Mouse (Mus musculus) embryonic fibroblast, embryonic 13.5 days (primary cell): ENCODE measurements around the gene Brix1. TPM values are rescaled to one million over a fixed set of nuclear protein-coding genes. Genes with fewer than 3 reads are reported as not detected.

Source experiments
- H3K27ac ChIP-seq: 2 replicates; pipeline ENCODE4 v1.5.1; 2012; ENCODE audit warnings: low read length, control low read depth, inconsistent platforms; ENCODE audit not compliant: insufficient read depth
- H3K4me1 ChIP-seq: 2 replicates; pipeline ENCODE4 v1.6.1; 2011; ENCODE audit warnings: low read length; ENCODE audit not compliant: control insufficient read depth, insufficient read depth
- H3K4me3 ChIP-seq: 2 replicates; pipeline ENCODE4 v1.5.1; 2011; ENCODE audit warnings: mild to moderate bottlenecking, control low read depth, low read length; ENCODE audit not compliant: insufficient read depth
- CTCF ChIP-seq: IDR thresholded peaks from 2 replicates; pipeline ENCODE4 v1.5.1; 2011; ENCODE audit warnings: mild to moderate bottlenecking, control low read depth, low read length, moderate library complexity, borderline replicate concordance; ENCODE audit not compliant: insufficient read depth
- POLR2A ChIP-seq: IDR thresholded peaks from 2 replicates; pipeline ENCODE4 v1.6.1; 2011; ENCODE audit warnings: low read depth, mild to moderate bottlenecking, control low read depth, low read length, moderate library complexity
- polyA plus RNA-seq: library from polyadenylated mRNA; stranded (reverse); fragments of >200 nt; gene quantifications from 2 replicates; pipeline ENCODE4 v1.2.4, GENCODE M21; 2011; ENCODE audit warnings: low read depth; ENCODE audit not compliant: missing spikeins, insufficient read length

Gene Brix1
- polyA plus RNA-seq, 1 experiment, result 84.4 TPM

DNA sequence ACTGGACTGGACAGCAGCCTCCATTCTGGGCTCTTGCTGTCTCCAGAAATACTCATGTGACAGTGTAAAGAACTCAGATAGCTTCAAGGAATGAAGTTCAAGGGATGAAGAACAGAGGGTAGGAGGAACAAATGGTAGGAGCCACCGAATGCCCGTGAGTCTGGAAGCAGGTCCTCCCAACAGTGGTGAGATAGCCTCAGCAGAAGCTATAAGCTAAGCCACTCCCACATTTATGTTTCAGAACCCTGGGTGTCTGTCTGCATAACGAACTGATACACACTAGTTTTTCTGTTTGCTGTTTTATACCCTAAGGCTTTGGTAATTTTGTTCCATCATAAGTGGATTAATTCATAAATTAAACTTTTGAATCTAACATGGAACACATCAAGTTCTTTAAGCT is 21.1 kb downstream of the Brix1 start:
- TF ChIP-seq POLR2A (no peak), CTCF (no peak)
- Histone ChIP-seq H3K27ac (no peak overlapping the region), H3K4me3 (no peak overlapping the region), H3K4me1 (peaks cover 2% of the 10 kb centered on the region; the same call in 1 of the 2 replicates)

DNA sequence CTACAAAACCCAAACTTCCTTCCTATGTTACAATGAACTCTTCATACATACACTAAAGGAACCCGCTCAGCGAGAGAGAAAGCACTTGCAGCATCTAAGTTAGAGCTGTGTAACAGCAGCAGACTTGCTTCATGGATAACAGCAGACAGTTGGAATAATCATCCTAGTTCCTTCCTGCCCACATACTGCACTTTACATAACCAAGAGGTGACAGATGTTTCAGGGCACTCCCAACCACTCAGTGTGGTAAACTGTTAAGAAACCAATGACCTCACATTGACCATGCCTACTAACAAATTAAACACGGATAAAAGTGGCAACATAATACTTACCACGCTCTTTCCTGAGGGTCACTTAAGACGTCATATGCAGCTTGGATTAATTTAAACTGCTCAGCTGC is 22.2 kb downstream of the Brix1 start:
- Histone ChIP-seq H3K27ac (no peak overlapping the region), H3K4me1 (peaks cover 2% of the 10 kb centered on the region; the same call in 1 of the 2 replicates), H3K4me3 (no peak overlapping the region)
- no peak for TF ChIP-seq CTCF
- TF ChIP-seq POLR2A, result no peak

DNA sequence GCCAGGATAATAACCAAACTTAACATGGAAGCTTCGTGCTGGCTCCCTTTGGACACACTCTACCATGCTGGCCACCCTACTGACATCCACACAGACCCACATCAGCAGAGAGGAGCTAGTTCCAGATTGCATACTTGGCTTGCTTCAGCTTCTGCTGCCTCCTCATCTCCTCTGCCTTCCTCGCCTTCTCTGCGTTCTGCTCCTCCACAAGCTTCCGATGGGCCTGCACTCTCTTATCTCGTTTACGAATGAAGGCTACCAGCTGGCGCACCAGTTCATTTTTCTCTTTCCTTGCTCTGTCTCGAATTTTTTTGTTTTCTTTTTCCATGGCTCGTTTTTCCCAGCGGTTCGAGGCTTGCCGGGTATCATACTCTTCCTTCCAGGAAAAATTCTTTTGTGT is 24.8 kb downstream of the Brix1 start:
- no peak overlapping the region for H3K4me3 ChIP-seq
- TF ChIP-seq POLR2A, result no peak
- no peak for TF ChIP-seq CTCF
- H3K4me1 ChIP-seq, result no peaks in the 10 kb centered on the region; the same call in 1 of the 2 replicates
- H3K27ac ChIP-seq, result no peak overlapping the region

DNA sequence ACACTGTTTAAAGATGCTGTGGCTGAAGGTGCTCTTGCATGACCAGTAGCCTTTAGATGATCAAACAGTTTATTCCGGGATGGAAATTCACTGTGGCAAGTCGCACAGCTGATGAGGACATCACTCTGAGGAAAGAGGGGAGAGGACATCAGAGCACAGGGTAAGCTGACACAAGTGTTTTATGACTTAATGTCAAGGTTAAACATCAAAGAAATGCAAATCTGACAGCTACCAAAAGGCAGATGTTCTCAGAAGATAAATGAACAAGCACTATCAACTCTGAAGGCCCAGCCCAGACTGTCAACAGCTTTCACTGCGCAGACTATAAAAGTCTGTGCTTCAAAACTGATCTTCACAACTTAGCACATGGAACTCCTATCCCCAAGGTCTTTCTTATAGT is 38.6 kb downstream of the Brix1 start:
- no peak overlapping the region for H3K27ac ChIP-seq
- no peaks in the 10 kb centered on the region for H3K4me1 ChIP-seq
- H3K4me3 ChIP-seq, result no peak overlapping the region
- TF ChIP-seq CTCF, result no peak
- no peak for TF ChIP-seq POLR2A

DNA sequence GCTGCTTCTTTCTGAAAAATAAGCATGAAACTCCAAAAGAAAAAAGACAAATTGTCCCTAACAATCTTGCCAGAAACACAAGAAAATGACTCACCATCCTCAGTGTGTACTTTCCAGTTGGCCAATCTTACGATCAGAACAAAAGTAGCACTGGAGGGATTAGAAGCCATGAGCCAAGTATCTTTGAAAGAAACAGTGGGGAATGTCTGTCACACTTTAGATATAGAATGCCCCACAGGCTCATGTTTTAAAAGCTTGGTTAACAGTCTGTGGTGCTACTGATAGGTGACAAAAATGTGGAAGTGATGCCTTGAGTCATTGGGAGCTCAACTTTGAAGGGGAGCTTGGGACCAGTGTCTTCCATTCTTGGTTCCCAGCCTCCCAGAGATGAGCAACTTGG is 43.5 kb downstream of the Brix1 start:
- Histone ChIP-seq H3K27ac (no peak overlapping the region), H3K4me1 (no peaks in the 10 kb centered on the region), H3K4me3 (no peak overlapping the region)
- no peak for TF ChIP-seq POLR2A
- TF ChIP-seq CTCF, result no peak

DNA sequence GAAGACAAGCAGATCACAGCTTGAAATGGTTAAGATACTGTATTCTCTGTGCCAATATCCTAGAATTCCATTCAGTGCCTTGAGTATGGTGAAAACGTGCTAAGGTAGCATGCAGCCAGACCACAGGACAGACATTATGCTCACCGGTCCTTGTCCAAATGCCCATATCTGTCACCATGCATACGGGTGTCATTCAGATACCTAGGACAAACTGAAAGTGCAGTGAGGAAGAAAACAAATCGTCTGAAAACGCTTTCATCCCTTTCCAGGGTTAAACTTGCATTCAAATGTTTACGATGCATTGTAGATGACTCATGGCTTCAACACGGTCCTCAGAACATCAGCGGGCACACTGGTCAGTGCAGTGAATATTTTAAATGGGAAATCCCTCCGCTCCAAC is 44.3 kb downstream of the Brix1 start:
- no peak for TF ChIP-seq POLR2A
- no peak for TF ChIP-seq CTCF
- no peaks in the 10 kb centered on the region for H3K4me1 ChIP-seq
- no peak overlapping the region for H3K27ac ChIP-seq
- H3K4me3 ChIP-seq, result no peak overlapping the region

DNA sequence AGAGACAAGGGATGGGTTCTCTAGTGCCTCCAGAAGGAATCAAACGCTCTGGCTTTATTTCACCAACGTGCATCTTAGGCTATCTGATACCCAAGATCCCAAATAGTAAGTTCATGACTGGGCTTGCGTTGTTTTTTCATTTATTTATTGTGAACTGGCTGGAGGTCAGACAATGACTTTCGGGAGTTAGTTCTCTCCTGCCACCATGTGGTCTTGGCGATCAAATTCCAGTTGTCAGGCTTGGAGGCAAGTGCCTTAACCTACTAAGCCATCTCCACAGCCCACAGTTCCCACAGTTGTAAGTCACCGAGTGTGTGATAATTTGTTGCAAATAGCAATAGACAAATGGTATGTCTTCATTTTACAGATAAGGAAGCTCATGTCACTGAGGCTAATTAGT is 45.8 kb downstream of the Brix1 start:
- no peaks in the 10 kb centered on the region for H3K4me1 ChIP-seq
- H3K27ac ChIP-seq, result no peak overlapping the region
- no peak overlapping the region for H3K4me3 ChIP-seq
- no peak for TF ChIP-seq CTCF
- no peak for TF ChIP-seq POLR2A

DNA sequence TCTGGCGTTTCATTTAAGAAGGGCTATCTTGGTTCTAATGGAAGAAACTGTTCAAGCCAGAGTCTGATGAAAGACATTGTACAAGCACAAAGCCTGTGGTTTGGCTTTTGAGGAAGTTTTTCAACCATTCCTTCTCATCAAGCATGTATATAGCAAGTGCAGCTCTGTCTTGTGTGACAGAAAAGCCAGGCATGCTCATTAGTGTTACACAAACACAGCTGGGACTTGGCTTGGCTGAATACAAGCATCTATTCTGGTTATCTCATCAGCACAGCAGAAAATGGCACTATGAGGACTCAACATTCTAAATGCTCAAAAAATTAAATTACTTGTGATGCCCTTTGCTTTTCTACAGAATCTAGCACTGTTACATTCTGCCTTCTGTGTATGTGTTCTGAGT is 48.9 kb downstream of the Brix1 start:
- TF ChIP-seq POLR2A, result no peak
- H3K4me3 ChIP-seq, result no peak overlapping the region
- H3K27ac ChIP-seq, result no peak overlapping the region
- H3K4me1 ChIP-seq, result no peaks in the 10 kb centered on the region

DNA sequence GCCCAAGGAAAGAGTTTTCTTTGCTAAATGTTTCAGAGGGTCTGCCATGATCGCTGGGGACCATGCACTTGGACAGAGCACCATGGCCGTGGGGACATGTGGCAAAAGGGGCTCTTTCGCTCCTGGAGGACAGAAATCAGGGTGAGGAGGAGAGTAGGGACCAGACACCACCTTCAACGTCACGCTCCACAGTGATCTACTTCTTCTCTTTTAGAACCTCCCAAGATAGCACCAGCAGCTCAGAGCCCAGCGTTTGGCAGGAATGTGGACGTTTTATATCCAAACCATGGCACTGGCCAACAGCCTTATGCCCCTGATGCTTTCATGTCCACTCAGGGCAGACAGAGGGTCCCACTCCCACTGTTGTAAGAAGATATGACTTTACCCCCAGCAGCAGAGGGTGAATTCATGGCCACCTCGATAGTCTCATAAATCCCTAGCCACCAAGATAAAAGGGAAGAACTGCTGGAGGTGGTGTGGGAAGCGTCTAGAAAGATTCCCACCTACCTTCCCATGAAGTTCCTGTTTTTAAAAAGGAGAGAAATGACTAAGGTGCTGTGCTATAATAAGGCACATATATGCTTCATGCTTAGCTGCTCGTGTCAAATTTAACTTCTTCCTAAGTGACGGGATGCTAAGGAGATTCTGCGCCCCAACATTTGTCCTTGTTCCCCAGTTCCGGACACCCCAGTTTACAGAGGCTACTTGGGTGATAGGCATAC is 59.0 kb downstream of the Brix1 start:
- TF ChIP-seq CTCF (no peak), POLR2A (no peak)
- Histone ChIP-seq H3K27ac (no peak overlapping the region), H3K4me3 (no peak overlapping the region), H3K4me1 (no peaks in the 10 kb centered on the region)

DNA sequence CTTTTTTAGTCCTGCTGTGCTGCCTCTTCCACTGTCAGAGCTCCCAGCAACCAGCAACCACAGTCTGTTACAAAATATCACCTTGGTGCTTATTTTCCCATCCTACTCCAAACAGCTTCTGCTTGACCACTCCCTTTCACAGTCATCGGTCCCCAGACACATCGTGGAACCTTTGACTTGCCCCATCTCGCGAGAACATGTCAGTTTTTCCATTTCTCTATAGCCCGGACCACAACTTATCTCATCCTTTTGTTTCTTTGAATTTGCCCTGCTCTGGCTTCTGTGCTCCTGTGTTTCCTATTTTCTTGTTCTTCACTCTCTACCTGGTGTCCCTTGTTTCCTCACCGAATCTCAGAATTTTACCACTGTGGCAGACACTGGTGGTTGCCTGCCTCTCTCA is 59.6 kb downstream of the Brix1 start:
- TF ChIP-seq CTCF, result no peak
- TF ChIP-seq POLR2A, result no peak
- Histone ChIP-seq H3K4me1 (no peaks in the 10 kb centered on the region), H3K4me3 (no peak overlapping the region), H3K27ac (no peak overlapping the region)

Other genes starting within 250 kb of the Brix1 start
- gene Gm21973, start 160.6 kb downstream of the Brix1 start, polyA plus RNA-seq, result not detected in 2 replicates
- gene Agxt2, start 127.4 kb downstream of the Brix1 start, polyA plus RNA-seq, result not detected in 2 replicates
- gene Dnajc21, start 15.4 kb downstream of the Brix1 start, polyA plus RNA-seq, result 20.9 and 28.4 TPM in 2 replicates
- 18.0 and 18.5 TPM in 2 replicates for gene Rad1, start 71 bp upstream of the Brix1 start, polyA plus RNA-seq
- not detected in 2 replicates for gene Ttc23l, start 72.7 kb upstream of the Brix1 start, polyA plus RNA-seq
- 134 and 136 TPM in 2 replicates for gene Rai14, start 228.7 kb upstream of the Brix1 start, polyA plus RNA-seq